Mouse (Mus musculus) liver, embryonic 14.5 days (tissue): ENCODE results near the gene Kif16b.

ENCODE experiments used
- CTCF ChIP-seq: IDR thresholded peaks from 2 replicates; pipeline ENCODE4 v1.5.1; 2016; ENCODE audit warnings: antibody characterized with exemption, low read depth, control low read depth
- EP300 ChIP-seq: IDR thresholded peaks from 2 replicates; pipeline ENCODE4 v1.6.1; 2016; ENCODE audit warnings: antibody characterized with exemption, low read depth

DNA sequence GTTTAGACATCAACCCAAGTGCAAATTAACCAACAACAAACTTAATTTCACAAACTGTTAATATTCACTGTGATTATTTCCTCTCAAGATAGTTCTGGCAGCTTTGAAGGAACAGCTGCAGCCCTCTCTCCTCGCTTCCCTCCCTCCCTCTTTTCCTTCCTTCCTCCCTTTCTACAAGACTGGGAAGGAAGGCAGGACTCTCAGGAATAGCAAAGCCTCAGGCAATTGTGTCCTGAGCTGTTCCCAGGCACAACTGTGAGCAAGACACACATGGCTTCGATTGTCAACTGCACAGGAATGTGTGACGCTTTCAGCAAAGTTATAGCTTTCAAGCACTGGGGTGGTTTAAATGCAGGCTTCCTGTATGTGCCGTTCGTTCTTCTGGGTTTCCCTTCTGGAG is 286.8 kb downstream of the Kif16b start:
- TF ChIP-seq CTCF: no peak
- TF ChIP-seq EP300: no peak
